8 mouse cellular contexts compared by ENCODE assay signal in genomic region chr15:3581337-3581736, GRCm38 (mm10). TPM values are rescaled to one million over a fixed set of nuclear protein-coding genes. Genes with fewer than 3 reads are reported as not detected.
A peak's percentile ranks its signal among the peaks of the same experiment; 100 is the strongest.
DNase-seq lines count a peak whose midpoint lies in the region; ATAC-seq lines count a peak whose summit lies in the region.

No protein-coding gene starts in this region.

- no peaks in the 10 kb centered on the region; the same call in 1 of the 2 replicates for H3K27me3 ChIP-seq in hindbrain, embryonic 13.5 days
- no peaks in the 10 kb centered on the region for H3K27me3 ChIP-seq in lung, embryonic 16.5 days (ENCODE audit: control insufficient read depth, insufficient read depth, low read depth, low read length)

- intact Hi-C loops in left cerebral cortex, postnatal 25 days (cut with DNase I): loop anchor here (5.0 to 10.0 kb wide), 3 partner anchors 176 to 377 kb away; no protein-coding TSS in a partner anchor

- no peak overlapping the region for H3K27ac ChIP-seq in hindbrain, embryonic 13.5 days
- peak overlapping the region; percentile 56 for H3K27ac ChIP-seq in lung, embryonic 16.5 days (ENCODE audit: low read length)

- H3K4me3 ChIP-seq in hindbrain, embryonic 13.5 days: peak overlapping the region; percentile 67
- peak overlapping the region; percentile 84 for H3K4me3 ChIP-seq in lung, embryonic 16.5 days (ENCODE audit: low read length)

- H3K9me3 ChIP-seq in hindbrain, embryonic 13.5 days: no peaks in the 10 kb centered on the region
- no peaks in the 10 kb centered on the region for H3K9me3 ChIP-seq in lung, embryonic 16.5 days (ENCODE audit: control insufficient read depth, low read length)

- peak overlapping the region; percentile 82 for H3K4me2 ChIP-seq in hindbrain, embryonic 13.5 days
- peak overlapping the region; percentile 51 for H3K4me2 ChIP-seq in lung, embryonic 16.5 days (ENCODE audit: low read depth, low read length)

- DNase-seq in 3T3-L1 (ENCODE audit: low read depth, low spot score) (peak; percentile 58), NIH3T3 (ENCODE audit: low read depth) (peak; percentile 41)
- no peak for DNase-seq in right cerebral cortex, postnatal 36 days (ENCODE audit: low spot score in 2 of 2)
- DNase-seq in cerebellum, adult 18-20 months: no peak
- no peak for DNase-seq in ovary, adult 18-20 months (ENCODE audit: low spot score)
- no peak for DNase-seq in left cerebral cortex, postnatal 25 days (ENCODE audit: low spot score in 2 of 2)

- 51% methylated on average over 3 of the region's 3 CpGs for WGBS in hindbrain, embryonic 13.5 days
- 10% methylated on average over 3 of the region's 3 CpGs for whole genome bisulfite sequencing in lung, embryonic 16.5 days

- peak overlapping the region; percentile 66; the same call in 1 of the 2 replicates for H3K9ac ChIP-seq in hindbrain, embryonic 13.5 days
- peak overlapping the region; percentile 92 for H3K9ac ChIP-seq in lung, embryonic 16.5 days (ENCODE audit: low read length)

- H3K36me3 ChIP-seq in hindbrain, embryonic 13.5 days: no peaks in the 10 kb centered on the region
- H3K36me3 ChIP-seq in lung, embryonic 16.5 days (ENCODE audit: control insufficient read depth, insufficient read depth, low read length): no peaks in the 10 kb centered on the region

- ATAC-seq in hindbrain, embryonic 13.5 days (ENCODE audit: low FRiP score): no peak
- no peak for ATAC-seq in lung, embryonic 16.5 days (ENCODE audit: low read depth)

- peaks cover 10% of the 10 kb centered on the region for H3K4me1 ChIP-seq in hindbrain, embryonic 13.5 days (replicated peaks)
- H3K4me1 ChIP-seq in lung, embryonic 16.5 days (replicated peaks; ENCODE audit: control insufficient read depth, insufficient read depth, low read length): peaks cover 18% of the 10 kb centered on the region

RNA-seq across cellular contexts. Expression of gene Ghr, which starts 2.0 kb away (rescaled TPM):
- polyA plus RNA-seq in hindbrain, embryonic 13.5 days (2015; fragmentation: Nextera tagmentation; extraction: Ambion mirVana): 11.0 and 11.6 TPM in 2 replicates
- polyA plus RNA-seq in lung, embryonic 16.5 days (2015; fragmentation: Nextera tagmentation; extraction: Ambion mirVana): 93.7 and 101 TPM in 2 replicates
- 10 to 100 TPM; 12.2 to 16.1 TPM for total RNA-seq in left cerebral cortex, postnatal 25 days (2021)

Comparison
In these comparisons a context has a peak if more than half of its experiments do, and no peak if none do; other contexts are left out.
1. DNase-seq: peak in 3T3-L1 (single experiment) and NIH3T3 (single experiment); none in right cerebral cortex, postnatal 36 days (0 of 2), cerebellum, adult 18-20 months (0 of 2), ovary, adult 18-20 months (single experiment) and left cerebral cortex, postnatal 25 days (0 of 2).